Mouse (Mus musculus) brain, embryonic 14.5 days (tissue): ENCODE data around the gene Hcfc2.

ENCODE experiments used
- CTCF ChIP-seq: fragments of 200-500 bp; IDR thresholded peaks from 2 replicates; pipeline ENCODE4 v1.5.1; 2012; ENCODE audit warnings: inconsistent platforms, mild to moderate bottlenecking, moderate library complexity, borderline replicate concordance; ENCODE audit not compliant: insufficient read depth, insufficient read length; ENCODE audit errors: extremely low read depth
- POLR2A ChIP-seq: fragments of 200-500 bp; IDR thresholded peaks from 2 replicates; pipeline ENCODE4 v1.6.1; 2012; ENCODE audit warnings: mild to moderate bottlenecking, inconsistent platforms, borderline replicate concordance; ENCODE audit not compliant: poor library complexity, insufficient read depth, insufficient read length, severe bottlenecking; ENCODE audit errors: extremely low read depth

DNA sequence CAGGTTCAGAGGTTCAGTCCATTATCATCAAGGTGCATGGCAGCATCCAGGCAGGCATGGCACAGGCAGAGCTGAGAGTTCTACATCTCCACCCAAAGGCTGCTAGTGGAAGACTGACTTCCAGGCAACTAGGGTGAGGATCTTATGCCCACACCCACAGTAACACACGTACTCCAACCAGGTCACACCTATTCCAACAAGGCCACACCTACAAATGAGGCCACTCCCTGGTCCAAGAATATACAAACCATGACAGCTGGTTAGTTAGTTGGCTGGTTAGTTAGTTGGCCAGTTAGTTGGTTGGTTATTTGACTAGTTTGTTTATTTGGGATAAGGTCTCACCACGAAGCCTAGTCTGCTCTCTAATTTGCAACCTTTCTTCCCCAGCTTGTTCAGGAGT is 32.7 kb upstream of the Hcfc2 start:
- TF ChIP-seq CTCF, result no peak
- no peak for TF ChIP-seq POLR2A
